Mouse (Mus musculus): Measurements from ENCODE around the gene Prss22.

The Prss22 gene

GRCm38 (mm10) chr17:23997901-23998300 is at the start of gene Prss22:
Gene Prss22 (minus strand): TSS chr17:23998100.
- DNase-seq = no peak

- DNase-seq = no peak
Measured at GRCm38 (mm10) chr17:24046026-24046425, 48.1 kb upstream of the Prss22 start.

- no peak for DNase-seq
Measured at GRCm38 (mm10) chr17:24045608-24046007, 47.7 kb upstream of the Prss22 start.

- no peak for DNase-seq
Measured at GRCm38 (mm10) chr17:24044482-24044881, 46.6 kb upstream of the Prss22 start.

GRCm38 (mm10) chr17:24037844-24038243 is 39.9 kb upstream of the Prss22 start, which contains the start of gene Prss27:
Gene Prss27 (plus strand): TSS chr17:24038144.
- no peak for DNase-seq

GRCm38 (mm10) chr17:24037360-24037759 is 39.5 kb upstream of the Prss22 start:
- DNase-seq = no peak

GRCm38 (mm10) chr17:24036954-24037353 is 39.1 kb upstream of the Prss22 start:
- no peak for DNase-seq

- DNase-seq = no peak
Measured at GRCm38 (mm10) chr17:24035087-24035486, 37.2 kb upstream of the Prss22 start.

GRCm38 (mm10) chr17:24030551-24030950 is 32.7 kb upstream of the Prss22 start:
- DNase-seq = no peak

GRCm38 (mm10) chr17:24029477-24029876 is 31.6 kb upstream of the Prss22 start:
- no peak for DNase-seq

- no peak for DNase-seq
Measured at GRCm38 (mm10) chr17:24021375-24022199, 23.7 kb upstream of the Prss22 start.

GRCm38 (mm10) chr17:24020696-24021095 is 22.8 kb upstream of the Prss22 start:
- DNase-seq = no peak

- peak in 1 of 2 experiments; percentile 21 for DNase-seq
Measured at GRCm38 (mm10) chr17:24015727-24016126, 17.8 kb upstream of the Prss22 start.

- no peak for DNase-seq
Measured at GRCm38 (mm10) chr17:24014433-24014965, 16.6 kb upstream of the Prss22 start.

- DNase-seq = no peak
Measured at GRCm38 (mm10) chr17:24012921-24013320, 15.0 kb upstream of the Prss22 start.

GRCm38 (mm10) chr17:24009617-24010016 is 11.7 kb upstream of the Prss22 start:
- DNase-seq = no peak

- no peak for DNase-seq
Measured at GRCm38 (mm10) chr17:24008105-24008504, 10.2 kb upstream of the Prss22 start.

GRCm38 (mm10) chr17:24007391-24007790 is 9.5 kb upstream of the Prss22 start:
- DNase-seq = no peak

- DNase-seq = no peak
Measured at GRCm38 (mm10) chr17:24006930-24007329, 9.0 kb upstream of the Prss22 start.

GRCm38 (mm10) chr17:24005049-24005448 is 7.1 kb upstream of the Prss22 start:
- DNase-seq = no peak

- peak; percentile 50 to 55 for DNase-seq
Measured at GRCm38 (mm10) chr17:24004071-24004665, 6.3 kb upstream of the Prss22 start.

- DNase-seq = peak in 1 of 2 experiments; percentile 11
Measured at GRCm38 (mm10) chr17:24000404-24000803, 2.5 kb upstream of the Prss22 start.

GRCm38 (mm10) chr17:23998383-23998782 is 483 bp upstream of the Prss22 start:
- no peak for DNase-seq

GRCm38 (mm10) chr17:23995421-23995820 is 2.5 kb downstream of the Prss22 start:
- DNase-seq = no peak
